Mouse (Mus musculus) 416B (cell line): ENCODE results near the gene Dlx3.
A peak's percentile ranks its signal among the peaks of the same experiment; 100 is the strongest.

Experiments used
- DNase-seq: peaks from one replicate; pipeline ENCODE4 v3.0.0; 2011; ENCODE audit warnings: low read depth

Dlx3 gene

DNA sequence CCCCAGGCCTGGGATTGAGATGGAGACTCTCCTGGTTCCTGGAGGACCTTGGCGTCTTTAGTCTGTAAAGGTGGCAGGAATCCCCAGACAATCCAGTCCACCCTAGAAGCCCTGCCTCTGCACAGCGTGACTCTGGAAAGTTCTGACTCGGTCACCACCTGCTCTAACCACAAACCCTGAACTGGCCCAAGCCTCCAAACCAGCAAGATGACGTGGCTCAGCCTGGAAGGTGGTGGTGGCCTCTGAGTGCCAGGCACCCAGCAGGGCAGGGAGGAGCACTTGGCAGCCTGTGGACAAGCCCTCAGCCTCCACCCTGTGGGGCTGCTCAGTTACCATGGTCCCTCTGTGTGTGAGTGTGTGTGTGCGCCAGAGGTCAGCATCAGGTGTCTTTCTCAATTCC lies 38.0 kb downstream of the Dlx3 start:
- DNase-seq, result peak; percentile 87

DNA sequence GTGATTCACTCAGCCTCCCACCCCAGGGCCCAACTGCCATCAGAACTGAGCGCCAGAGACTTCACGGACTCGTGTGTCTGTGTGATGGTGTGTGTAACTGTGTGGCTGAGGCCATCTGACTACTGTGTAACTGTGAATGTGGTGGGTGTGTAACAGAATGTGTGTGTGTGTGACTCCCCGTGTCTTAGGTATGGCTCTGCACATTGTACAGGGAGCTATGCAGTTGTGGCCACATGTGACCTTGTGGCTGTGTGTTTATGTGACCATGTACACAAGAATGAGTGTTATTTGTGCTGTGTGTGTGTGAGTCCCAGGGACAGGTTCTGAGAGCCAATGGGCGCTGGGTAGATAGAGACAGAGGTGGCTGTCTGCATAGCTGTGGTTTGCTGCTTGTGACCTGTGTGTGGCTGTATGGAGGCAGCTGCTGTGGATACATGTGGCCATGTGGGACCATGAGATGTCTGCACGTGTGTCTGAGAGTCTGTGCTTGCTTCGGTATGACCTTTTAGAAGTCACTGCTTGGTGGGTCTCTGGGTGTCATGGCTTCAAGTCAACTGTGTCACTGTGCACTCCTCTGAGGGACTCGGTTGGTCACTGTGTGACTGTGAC lies 39.9 kb downstream of the Dlx3 start:
- no peak for DNase-seq

DNA sequence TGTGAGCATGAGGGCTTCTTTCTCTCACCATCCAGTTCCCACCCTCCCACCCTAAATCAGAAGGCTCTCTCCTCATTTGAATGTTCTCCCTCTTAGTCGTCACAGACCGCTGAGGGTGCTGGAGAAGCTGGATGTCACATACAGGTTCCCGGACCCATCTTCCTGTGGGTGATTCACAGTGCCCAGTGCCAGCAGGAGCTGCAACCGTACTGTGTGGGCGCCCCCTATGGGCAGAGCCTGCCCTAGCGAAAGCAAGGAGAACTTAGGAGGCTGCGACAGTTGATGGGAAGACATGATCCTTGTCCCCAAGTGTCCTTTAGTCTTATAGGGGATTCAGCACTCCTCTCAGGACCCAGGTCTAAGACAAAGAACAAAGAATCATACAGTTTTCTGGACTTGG lies 40.8 kb downstream of the Dlx3 start:
- DNase-seq, result peak; percentile 55

- no peak for DNase-seq
These were observed 41.8 kb downstream of the Dlx3 start for GRCm38 (mm10) chr11:95161708-95162107.

- peak; percentile 56 for DNase-seq
These were observed 45.9 kb downstream of the Dlx3 start for GRCm38 (mm10) chr11:95165857-95166256.
